Mouse (Mus musculus) bone marrow macrophage, adult 2 months (primary cell): ENCODE data around the gene Ran. TPM values are rescaled to one million over a fixed set of nuclear protein-coding genes. Genes with fewer than 3 reads are reported as not detected.

ENCODE experiments used
- H3K27ac ChIP-seq: 2 replicates; pipeline ENCODE4 v1.5.1; 2012; ENCODE audit warnings: low read depth, low read length; ENCODE audit not compliant: insufficient read depth
- H3K4me1 ChIP-seq: 2 replicates; pipeline ENCODE4 v1.6.1; 2012; ENCODE audit warnings: low read length; ENCODE audit not compliant: control insufficient read depth, insufficient read depth
- H3K4me3 ChIP-seq: 2 replicates; pipeline ENCODE4 v1.5.1; 2012; ENCODE audit warnings: mild to moderate bottlenecking, low read length, moderate library complexity; ENCODE audit not compliant: insufficient read depth
- CTCF ChIP-seq: IDR thresholded peaks from 2 replicates; pipeline ENCODE4 v1.5.1; 2012; ENCODE audit warnings: low read depth, mild to moderate bottlenecking, low read length, moderate library complexity
- POLR2A ChIP-seq: IDR thresholded peaks from 2 replicates; pipeline ENCODE4 v1.6.1; 2012; ENCODE audit warnings: mild to moderate bottlenecking, low read depth, low read length, borderline replicate concordance
- polyA plus RNA-seq: library from polyadenylated mRNA; stranded (reverse); fragments of >200 nt; gene quantifications from 2 replicates; pipeline ENCODE4 v1.2.4, GENCODE M21; 2012; ENCODE audit not compliant: missing spikeins, insufficient read depth, insufficient read length

Gene Ran
- polyA plus RNA-seq, 1 experiment = 94.1 TPM

DNA sequence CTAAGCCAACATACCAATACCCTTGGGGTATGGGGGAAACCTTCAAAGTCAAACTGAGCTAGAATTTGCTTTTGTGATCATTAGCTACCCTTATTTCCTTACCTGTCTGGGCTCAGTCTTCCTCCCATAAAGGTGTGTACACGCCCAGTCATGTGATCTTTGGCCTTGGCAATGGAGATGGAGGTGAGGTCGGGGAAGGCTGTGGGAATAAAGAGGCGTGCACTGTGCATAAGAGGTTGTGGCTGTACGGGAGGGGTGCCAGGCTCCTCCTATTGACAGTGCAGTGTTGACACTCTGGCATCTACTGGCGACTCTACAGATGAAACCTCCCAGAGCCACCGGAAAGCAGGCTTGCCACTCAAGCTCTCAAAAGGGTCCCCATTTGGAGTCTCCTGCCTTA is 53.5 kb downstream of the Ran start:
- Histone ChIP-seq H3K27ac (no peak overlapping the region), H3K4me3 (no peak overlapping the region), H3K4me1 (no peaks in the 10 kb centered on the region)
- TF ChIP-seq POLR2A (no peak), CTCF (no peak)

Other genes with a start within 250 kb of the Ran start
- gene Rimbp2, start 66.6 kb upstream of the Ran start, polyA plus RNA-seq = 0.92 TPM in 1 of 2 replicates, not detected in the other
- gene Stx2, start 11.5 kb upstream of the Ran start, polyA plus RNA-seq = 106 and 112 TPM in 2 replicates
- not detected in 2 replicates for gene Adgrd1, start 76.7 kb downstream of the Ran start, polyA plus RNA-seq